Mouse (Mus musculus): ENCODE measurements around the gene Mdk.

Gene Mdk

DNA sequence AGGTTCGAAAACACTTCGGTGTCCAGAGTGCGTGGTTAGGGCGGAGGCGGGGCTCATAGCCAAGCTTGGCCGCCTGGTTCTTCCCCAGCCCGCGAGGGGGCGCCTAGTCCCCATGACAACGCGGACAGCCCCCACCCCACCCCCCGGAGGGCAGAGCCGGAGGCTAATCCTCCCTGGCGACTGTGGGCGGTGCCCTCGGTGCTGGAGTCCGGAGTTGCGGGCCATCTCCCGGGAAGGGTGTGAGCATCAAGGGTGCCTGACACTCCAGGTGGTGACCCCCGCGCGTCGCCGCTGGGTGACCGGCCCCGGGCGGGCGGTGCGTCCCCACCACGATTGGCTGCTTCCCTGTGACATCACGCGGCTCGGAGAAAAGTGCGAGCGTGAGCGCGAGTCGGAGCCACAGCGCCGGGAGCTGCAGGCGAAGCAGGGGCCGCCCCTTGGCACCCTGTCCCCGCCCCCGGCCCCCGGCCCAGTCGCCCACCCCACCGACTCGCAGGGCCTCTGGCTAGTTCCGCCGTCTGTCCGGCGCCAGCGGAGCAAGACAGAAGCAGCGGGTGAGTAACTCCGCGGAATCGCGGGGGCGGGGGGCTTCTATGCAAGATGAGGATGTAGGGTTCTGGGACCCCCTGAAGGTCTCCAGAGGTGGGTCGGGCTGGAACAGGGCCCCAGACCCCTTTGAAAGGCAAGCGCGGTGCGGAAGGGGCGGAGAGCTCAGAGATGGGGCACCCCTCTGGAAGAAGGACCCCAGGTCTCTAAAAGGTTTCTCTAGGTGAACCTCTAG, 10.1 kb downstream of the Mdk start:
- in situ Hi-C loops (cut with MboI; ENCODE audit: unreplicated experiment in 2 of 2) = loop anchor here (5.0 to 25.0 kb wide), 2 partner anchors 320 to 635 kb away; no protein-coding TSS in a partner anchor

DNA sequence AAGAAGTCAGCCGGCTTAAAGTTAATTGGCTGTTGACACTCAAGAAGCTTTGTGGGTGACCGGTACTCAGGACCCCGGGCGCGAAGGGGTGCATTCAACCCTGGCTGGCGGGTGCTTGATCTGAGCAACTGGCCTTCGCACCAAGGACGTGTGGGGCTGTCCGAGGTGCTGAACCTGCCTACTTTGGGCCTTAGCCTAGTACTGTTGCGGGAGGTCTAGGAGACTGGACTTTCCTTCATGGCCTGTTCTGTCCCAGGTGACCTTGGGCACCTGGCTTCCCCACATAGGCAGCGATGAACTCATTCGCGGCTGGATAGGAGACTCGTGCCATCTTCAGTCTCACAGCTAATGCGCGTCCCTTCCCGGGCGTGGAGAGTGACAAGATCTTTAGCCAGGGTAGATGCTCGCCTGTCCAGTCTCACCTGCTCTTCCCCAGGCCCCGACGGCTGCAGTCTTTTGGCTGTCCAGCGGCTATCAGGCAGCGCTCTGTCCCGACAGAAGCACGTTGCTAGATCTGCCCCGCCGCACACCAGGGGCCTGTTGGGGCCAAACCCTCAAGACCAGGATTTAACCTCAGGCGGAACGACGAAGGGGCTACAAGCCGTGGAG, 10.8 kb downstream of the Mdk start:
- in situ Hi-C loops (cut with MboI; ENCODE audit: unreplicated experiment in 2 of 2) = loop anchor here (5.0 to 25.0 kb wide), 2 partner anchors 319 to 634 kb away; no protein-coding TSS in a partner anchor

DNA sequence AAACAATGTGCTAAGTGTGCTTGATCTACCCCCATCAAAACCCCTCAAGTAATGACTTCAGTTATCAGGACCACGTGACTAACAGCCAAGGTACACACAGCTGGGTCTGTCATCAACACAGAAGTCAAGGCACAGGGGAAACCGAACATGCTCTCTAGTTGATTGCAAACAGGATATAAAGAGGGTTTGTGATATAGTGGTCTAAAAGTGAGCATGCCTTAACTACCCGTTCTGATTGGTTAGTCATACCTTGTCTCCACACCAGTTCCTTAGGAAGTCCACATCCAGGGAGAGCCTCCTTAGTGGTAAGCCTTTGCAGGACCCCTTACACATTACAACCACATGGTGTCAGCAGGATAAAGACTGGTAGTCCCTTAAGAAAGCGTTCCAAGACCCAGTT, 12.0 kb downstream of the Mdk start:
- in situ Hi-C loops (cut with MboI; ENCODE audit: unreplicated experiment in 2 of 2) = loop anchor here (5.0 to 25.0 kb wide), 2 partner anchors 318 to 633 kb away; no protein-coding TSS in a partner anchor

DNA sequence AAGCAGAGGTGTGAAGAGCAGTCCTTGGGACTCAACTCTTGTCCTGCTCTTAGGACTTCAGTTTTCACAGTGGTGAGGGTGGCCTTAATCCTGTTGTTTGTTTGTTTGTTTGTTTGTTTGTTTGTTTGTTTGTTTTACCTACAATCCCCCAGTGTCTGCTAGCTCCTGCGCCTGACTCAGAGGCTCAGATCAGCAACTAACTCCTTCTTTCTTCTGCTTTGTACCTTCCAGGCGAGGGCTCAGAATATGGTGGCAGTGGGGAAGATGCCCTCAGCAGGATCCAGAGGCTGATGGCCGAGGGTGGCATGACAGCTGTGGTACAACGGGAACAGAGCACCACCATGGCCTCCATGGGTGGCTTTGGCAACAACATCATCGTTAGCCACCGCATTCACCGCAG, 15.0 kb downstream of the Mdk start:
- in situ Hi-C loops (cut with MboI; ENCODE audit: unreplicated experiment in 2 of 2) = loop anchor here in 1 of 2 experiments (25.0 kb wide), 1 partner anchor 630 kb away; no protein-coding TSS in a partner anchor

DNA sequence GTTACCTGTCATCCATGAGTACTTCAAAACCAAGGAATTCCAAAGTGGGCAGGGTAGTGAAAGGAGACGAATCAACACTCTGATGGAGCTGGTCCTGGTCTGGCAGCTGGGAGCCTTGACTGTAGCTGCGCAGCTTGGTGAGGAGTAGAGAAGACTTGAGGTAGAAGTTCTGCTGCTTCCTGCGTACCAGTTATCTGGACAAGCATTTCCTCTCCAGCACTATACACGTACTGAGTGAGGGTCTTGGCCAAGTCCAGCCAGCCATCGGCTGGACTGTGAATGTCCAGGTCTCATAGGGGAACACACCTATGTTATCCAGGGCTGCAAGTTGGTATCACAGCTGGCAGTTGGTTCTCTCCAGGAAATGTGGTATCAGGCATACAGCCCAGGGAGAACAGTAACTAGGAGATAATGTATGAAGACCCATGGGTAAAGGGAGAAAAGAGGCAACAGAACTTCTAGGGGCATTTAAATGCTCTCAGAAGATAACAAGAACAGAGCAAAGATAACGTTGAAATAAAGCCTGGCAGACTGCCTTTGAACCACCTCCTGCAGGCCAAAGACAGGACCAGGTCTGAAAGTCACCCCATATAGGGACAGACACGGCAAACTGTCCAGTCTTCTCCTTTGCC, 15.6 kb downstream of the Mdk start:
- in situ Hi-C loops (cut with MboI; ENCODE audit: unreplicated experiment in 2 of 2) = loop anchor here in 1 of 2 experiments (25.0 kb wide), 1 partner anchor 629 kb away; no protein-coding TSS in a partner anchor

DNA sequence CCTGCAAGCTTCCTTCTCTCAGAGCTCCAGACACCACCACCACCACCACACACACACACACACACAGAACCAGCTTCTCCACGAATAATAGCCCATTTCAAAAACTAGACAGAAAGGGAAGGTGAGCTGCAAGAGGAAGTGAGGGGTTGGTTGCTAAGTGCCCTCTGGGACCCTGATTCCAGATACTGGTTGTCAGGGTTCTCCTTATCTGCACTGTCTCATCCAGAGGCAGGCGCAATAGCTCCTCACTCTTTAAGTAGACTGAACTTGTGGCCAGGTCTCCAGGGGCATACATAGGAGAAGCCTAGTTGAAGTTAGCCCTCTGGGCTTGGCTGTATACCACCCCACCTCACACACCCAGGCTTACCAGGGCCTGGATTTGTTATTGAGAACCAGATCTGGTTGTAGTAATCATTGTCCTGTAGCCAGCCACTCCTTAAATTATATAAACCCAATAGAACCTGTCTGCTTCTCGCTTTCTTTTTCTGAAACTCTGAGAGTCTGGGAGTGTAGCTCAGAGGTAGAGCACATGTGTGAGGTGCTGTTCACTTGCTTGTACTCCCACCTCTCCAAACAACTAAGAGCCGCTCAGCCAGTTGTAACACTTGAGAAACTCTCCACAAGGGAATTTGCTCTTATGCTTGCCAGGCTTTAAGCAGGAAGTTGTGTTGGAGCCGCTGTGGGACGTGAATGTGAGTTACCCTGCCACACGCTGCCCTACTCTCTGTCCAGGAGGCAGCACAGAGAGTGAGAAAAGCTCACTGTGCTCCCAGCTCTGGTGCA, 18.6 kb downstream of the Mdk start:
- in situ Hi-C loops (cut with MboI; ENCODE audit: unreplicated experiment in 2 of 2) = loop anchor here in 1 of 2 experiments (25.0 kb wide), 1 partner anchor 626 kb away; no protein-coding TSS in a partner anchor

DNA sequence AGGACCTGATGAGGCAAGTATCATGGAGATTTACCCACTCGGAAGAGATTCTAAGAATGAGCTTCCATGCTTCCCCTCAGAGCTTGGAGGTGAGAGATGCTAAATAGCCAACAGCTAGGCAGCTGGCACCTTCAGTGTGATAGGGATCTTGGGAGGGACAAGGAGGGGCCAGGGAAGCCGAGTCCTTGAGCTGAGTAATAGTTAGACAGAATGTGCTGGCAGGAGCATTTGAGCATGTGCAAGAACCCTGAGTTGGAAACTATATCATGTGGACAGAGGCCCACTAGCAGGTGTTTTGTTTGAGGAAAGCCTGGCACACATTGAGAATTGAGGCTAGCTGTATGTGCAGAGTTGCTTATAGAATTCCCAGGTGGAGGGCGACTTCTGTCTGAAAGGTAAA, 19.5 kb downstream of the Mdk start:
- in situ Hi-C loops (cut with MboI; ENCODE audit: unreplicated experiment in 2 of 2) = loop anchor here in 1 of 2 experiments (25.0 kb wide), 1 partner anchor 625 kb away; no protein-coding TSS in a partner anchor

DNA sequence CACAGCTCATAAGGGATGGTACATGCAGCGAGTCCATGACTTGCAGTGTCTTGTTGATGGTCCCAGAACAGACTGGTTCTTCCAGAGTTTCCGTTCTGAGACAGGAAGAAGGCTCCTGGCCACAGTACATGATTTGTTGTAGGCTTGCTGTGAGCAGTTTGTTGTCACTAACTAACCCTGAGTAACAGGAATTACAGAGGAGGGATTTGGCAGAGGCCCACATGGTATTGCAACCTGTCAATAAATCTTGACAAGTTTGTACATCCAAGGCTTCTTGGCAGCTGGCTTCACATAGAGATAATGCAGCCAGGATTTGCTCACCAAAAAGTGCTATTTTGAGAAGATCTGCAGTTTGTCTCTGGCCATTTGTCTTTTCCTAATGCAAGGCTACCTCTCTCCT, 26.0 kb downstream of the Mdk start:
- in situ Hi-C loops (cut with MboI; ENCODE audit: unreplicated experiment in 2 of 2) = loop anchor here in 1 of 2 experiments (25.0 kb wide), 1 partner anchor 619 kb away; no protein-coding TSS in a partner anchor

DNA sequence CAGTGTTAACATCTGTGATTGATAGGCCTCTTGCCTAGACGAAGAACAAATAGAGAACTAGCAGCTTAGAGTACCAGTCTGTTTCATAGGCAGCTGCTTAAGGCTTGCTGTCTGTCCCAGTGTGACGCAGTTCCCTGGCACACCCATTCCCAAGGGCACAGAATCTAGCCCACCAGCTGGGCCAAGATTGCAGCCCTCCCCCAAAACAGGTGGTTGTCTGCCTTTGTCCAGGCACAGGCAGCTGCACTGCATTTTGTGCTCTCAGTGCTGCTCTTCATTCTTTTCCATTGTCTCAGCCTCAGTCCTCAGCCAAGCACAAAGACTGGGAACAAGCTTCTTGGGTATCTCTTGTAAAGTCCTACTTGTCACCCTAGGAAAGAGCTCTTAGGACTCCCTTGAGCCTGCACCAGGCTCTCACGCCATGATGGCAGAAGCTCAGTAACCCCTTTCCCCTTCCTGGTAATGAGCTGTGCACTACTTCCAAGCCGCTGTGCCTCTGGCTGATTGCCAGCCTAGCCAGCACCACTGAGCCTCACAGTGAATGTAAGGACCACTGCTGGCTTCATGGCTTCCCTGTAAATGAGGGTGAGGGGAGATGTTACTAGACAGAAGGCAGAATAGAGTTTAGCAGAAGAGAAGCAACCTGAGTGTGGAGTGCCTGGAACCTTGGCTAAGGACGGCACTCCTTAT, 27.3 kb downstream of the Mdk start:
- in situ Hi-C loops (cut with MboI; ENCODE audit: unreplicated experiment in 2 of 2) = loop anchor here in 1 of 2 experiments (25.0 kb wide), 1 partner anchor 617 kb away; no protein-coding TSS in a partner anchor

DNA sequence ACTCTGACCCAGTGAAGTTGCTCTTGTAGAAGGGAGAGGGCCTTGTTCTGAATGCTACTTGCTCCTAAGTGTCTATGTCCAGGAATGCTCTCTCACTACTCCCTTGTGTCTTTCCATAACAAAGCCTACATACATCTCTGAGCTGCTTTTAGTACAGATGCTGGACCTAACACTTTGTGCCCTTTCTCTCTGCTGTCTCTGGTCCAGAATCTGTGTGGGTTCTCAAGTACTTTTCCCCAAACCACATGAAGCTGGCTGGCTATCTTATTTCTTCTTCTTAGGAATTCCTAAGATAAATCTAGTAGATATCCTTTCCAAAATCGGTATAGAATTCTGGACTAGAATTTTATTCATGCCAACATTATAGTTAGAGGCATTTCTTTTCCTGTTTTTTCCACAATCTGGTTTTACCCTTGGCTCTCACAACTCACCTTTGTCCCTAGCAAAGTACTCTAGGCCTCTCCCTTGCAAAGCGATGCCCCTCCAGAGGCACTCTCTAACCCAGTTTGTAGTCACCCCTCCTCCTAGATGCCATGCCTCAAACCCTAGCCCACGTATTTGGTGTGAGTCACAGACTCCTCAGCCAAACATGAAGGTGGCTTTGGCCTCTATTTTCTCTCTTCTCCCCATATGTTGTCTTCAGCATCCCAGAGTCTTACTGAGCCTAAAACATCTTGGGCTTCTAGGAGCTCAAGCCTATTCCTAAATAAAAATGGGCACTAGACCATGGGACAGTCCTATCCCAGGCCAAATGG, 28.7 kb downstream of the Mdk start:
- in situ Hi-C loops (cut with MboI; ENCODE audit: unreplicated experiment in 2 of 2) = loop anchor here in 1 of 2 experiments (25.0 kb wide), 1 partner anchor 616 kb away; no protein-coding TSS in a partner anchor

DNA sequence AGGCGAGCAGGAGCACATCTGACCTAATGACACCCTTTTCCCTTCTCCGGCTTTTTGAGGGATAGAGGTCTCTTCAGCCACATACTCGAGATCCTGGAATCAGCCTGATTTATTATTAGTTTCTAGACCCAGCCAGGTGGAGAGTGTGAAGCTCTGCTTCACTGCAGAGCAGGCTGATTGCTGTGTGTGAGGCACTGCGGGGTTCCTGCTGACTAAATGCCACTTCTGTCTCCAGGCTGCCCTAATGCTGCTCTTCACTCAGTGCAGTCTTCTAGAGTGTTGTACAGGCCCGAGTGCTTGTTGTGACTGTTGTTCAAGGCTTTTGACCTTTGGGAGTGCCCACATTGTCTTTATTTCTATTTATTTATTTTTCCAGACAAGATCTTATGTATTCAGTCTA, 29.8 kb downstream of the Mdk start:
- in situ Hi-C loops (cut with MboI; ENCODE audit: unreplicated experiment in 2 of 2) = loop anchor here in 1 of 2 experiments (25.0 kb wide), 1 partner anchor 615 kb away; no protein-coding TSS in a partner anchor

DNA sequence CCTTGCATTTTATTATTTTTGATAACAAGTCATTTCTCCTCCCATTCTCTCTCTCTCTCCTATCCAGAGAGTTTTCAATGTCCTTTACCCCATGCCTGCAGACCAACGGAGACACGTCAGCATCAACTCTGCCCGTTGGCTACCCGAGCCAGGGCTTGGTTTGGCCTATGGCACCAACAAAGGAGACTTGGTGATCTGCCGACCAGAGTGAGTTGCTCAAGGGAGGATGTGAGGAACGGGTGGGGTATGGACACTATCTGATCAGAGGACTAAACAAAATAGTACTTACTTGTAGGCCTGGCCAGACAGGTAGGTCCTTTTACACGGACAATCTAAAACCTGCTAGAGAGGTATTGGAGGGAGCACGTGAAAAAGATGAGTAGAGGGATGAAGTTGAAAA, 31.7 kb downstream of the Mdk start:
- in situ Hi-C loops (cut with MboI; ENCODE audit: unreplicated experiment in 2 of 2) = loop anchor here in 1 of 2 experiments (25.0 kb wide), 1 partner anchor 613 kb away; no protein-coding TSS in a partner anchor

DNA sequence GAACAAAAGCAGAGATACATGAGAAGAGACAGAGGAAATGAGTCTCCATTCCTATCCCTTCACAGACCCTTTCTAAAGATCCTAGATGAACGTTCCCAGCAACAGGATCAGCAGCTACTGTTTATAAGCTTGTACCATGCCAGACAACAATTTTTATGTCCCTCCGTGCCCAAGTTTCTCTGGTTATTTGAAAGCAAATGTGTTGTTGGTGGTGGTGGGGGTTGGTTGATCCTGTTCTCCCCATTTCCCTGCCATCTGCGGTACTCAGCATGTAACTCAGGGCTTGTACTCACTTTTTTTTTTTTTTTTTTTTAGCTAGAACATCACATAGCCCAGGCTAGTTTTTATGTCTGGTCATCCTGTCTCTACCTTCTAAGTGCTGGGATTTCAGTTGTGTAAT, 33.0 kb downstream of the Mdk start:
- in situ Hi-C loops (cut with MboI; ENCODE audit: unreplicated experiment in 2 of 2) = no loop called here

DNA sequence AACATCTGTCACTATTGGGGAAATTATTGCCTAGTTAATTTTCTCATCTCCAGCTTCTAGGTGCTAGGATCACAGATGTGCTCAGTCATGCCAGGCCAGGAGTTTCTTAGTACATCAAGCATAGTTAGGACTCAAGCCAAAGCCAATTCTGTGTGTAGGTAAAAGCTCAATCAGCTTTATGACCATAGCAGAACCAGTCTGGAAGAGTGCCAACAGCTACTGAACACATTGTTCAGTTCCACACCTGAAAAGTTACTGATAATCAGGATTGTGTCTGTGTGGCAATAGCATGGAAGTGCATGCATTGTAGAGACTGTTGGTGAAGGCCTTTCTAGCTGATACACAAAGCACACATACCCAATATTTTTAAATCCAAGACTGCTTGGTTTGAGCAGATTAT, 34.1 kb downstream of the Mdk start:
- in situ Hi-C loops (cut with MboI; ENCODE audit: unreplicated experiment in 2 of 2) = no loop called here

DNA sequence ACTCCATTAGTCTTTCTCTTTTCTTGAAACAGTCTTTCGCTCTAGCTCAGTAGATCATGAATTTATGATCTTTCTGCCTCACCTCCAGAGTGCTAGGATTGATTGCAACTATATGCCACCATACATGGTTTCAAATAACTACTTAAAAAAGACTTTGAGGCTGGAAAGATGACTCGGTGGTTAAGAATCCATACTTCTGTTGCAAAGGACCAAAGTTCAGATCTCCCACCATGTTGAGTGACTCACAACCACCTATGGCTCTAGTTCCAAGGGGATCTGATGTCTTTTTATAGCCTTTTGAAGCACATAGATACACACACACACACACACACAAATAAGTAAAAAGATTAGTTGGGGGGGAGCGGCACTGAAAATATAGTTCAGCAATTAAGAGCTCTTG, 36.7 kb downstream of the Mdk start:
- in situ Hi-C loops (cut with MboI; ENCODE audit: unreplicated experiment in 2 of 2) = no loop called here

DNA sequence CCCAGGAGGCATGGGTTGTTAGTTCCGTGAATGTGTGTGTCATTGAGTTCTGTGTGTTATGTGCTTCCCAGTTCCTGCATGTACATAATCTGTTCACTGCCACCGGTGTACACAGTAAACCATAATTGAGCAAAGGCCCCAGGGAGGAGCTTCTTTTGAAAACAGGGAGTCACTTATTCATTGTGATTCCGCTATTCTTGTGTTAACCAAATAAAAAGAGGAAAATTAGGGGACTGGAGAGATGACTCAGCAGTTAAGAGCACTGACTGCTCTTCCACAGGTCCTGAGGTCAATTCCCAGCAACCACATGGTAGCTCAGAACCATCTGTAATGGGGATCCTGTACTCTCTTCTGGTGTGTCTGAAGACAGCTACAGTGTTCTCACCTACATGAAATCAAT, 37.4 kb downstream of the Mdk start:
- in situ Hi-C loops (cut with MboI; ENCODE audit: unreplicated experiment in 2 of 2) = no loop called here

DNA sequence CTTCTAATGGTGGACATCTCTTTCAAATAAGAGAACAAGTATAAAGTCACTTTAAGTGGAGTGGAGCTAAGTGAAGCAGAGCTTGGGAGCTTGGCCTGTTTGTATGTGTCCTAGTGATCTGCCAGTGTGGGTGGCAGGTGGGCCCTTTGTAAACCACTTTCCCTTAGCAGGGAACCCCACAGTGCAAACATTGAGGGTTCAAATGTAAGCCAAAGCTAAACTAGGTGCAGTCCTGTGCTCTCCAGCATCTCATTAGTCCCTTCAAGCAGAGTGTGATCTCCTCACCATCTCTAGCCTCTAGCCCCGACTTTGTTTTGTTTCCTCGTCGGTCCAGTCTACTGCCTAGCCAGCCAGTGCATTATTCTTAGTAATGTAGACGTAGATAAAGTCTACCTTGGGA, 47.5 kb downstream of the Mdk start:
- in situ Hi-C loops (cut with MboI; ENCODE audit: unreplicated experiment in 2 of 2) = no loop called here

DNA sequence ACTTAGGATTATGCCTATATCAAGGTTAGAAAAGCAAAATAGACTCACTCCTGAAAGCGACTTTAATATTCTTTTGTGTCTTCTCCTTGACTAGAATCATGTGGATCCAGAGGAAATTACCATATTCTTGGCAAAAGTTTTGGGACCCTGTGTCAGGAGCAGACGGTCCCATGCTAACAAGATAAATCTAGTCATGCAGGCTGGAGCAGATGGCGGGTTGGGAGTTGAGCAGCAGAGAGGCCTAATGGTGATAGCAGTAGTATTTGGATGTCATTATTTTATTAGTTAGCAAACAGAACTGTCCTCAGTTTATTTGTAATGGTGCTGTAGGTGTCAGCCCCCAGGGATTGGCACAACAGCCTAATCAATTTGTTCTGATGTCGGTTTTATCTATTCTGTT, 48.1 kb downstream of the Mdk start:
- in situ Hi-C loops (cut with MboI; ENCODE audit: unreplicated experiment in 2 of 2) = no loop called here
